Mouse (Mus musculus): ENCODE results near the gene Foxf1. TPM values are rescaled to one million over a fixed set of nuclear protein-coding genes. Genes with fewer than 3 reads are reported as not detected.

Foxf1 gene
- total and polyA plus RNA-seq, 3 experiments = 0.11 TPM; not detected in 2

GRCm38 (mm10) chr8:121079944-121080343, 4.2 kb upstream of the Foxf1 start:
- TF ChIP-seq GATA1 (IDR thresholded peaks at IDR 0.05; ENCODE audit: borderline replicate concordance, low read length) = no peak
- no peak for TF ChIP-seq TAL1 (conservative IDR thresholded peaks at IDR 0.05; ENCODE audit: low read depth, low read length)
- no peak for TF ChIP-seq CTCF (IDR thresholded peaks at IDR 0.05; ENCODE audit: low read depth, low read length)
- TF ChIP-seq GATA2 (IDR thresholded peaks at IDR 0.05; ENCODE audit: borderline replicate concordance, low read depth, low read length) = no peak
- no peak for TF ChIP-seq POLR2AphosphoS5 (IDR thresholded peaks at IDR 0.05; ENCODE audit: insufficient replicate concordance, low read depth, low read length)
- Histone ChIP-seq H3K4me3 (ENCODE audit: low read depth, low read length) (no peak overlapping the region), H3K36me3 (replicated peaks) (no peaks in the 10 kb centered on the region), H3K9me3 (replicated peaks) (peaks cover 72% of the 10 kb centered on the region), H3K27me3 (ENCODE audit: insufficient read depth, low read length) (peaks cover 9% of the 10 kb centered on the region; the same call in 1 of the 2 replicates), H3K4me1 (ENCODE audit: insufficient read depth, low read depth, low read length) (no peaks in the 10 kb centered on the region)
- DNase-seq (ENCODE audit: low spot score) = no peak
- ATAC-seq (ENCODE audit: extremely low read depth, insufficient number of reproducible peaks, low FRiP score, poor library complexity, severe bottlenecking) = no peak

- no peak for TF ChIP-seq GATA1 (IDR thresholded peaks at IDR 0.05; ENCODE audit: borderline replicate concordance, low read length)
- no peak for TF ChIP-seq POLR2AphosphoS5 (IDR thresholded peaks at IDR 0.05; ENCODE audit: insufficient replicate concordance, low read depth, low read length)
- TF ChIP-seq TAL1 (conservative IDR thresholded peaks at IDR 0.05; ENCODE audit: low read depth, low read length) = no peak
- no peak for TF ChIP-seq GATA2 (IDR thresholded peaks at IDR 0.05; ENCODE audit: borderline replicate concordance, low read depth, low read length)
- no peak for TF ChIP-seq CTCF (IDR thresholded peaks at IDR 0.05; ENCODE audit: low read depth, low read length)
- DNase-seq (ENCODE audit: low spot score) (no peak), ATAC-seq (ENCODE audit: extremely low read depth, insufficient number of reproducible peaks, low FRiP score, poor library complexity, severe bottlenecking) (no peak)
- H3K9me3 ChIP-seq (replicated peaks) = peaks cover 78% of the 10 kb centered on the region
- peak overlapping the region; percentile 42; the same call in 1 of the 2 replicates for H3K4me3 ChIP-seq (ENCODE audit: low read depth, low read length)
- peaks cover 9% of the 10 kb centered on the region; the same call in 1 of the 2 replicates for H3K27me3 ChIP-seq (ENCODE audit: insufficient read depth, low read length)
- H3K4me1 ChIP-seq (ENCODE audit: insufficient read depth, low read depth, low read length) = no peaks in the 10 kb centered on the region
- H3K36me3 ChIP-seq (replicated peaks) = no peaks in the 10 kb centered on the region
Observed at GRCm38 (mm10) chr8:121080361-121081090, 3.7 kb upstream of the Foxf1 start.

DNA sequence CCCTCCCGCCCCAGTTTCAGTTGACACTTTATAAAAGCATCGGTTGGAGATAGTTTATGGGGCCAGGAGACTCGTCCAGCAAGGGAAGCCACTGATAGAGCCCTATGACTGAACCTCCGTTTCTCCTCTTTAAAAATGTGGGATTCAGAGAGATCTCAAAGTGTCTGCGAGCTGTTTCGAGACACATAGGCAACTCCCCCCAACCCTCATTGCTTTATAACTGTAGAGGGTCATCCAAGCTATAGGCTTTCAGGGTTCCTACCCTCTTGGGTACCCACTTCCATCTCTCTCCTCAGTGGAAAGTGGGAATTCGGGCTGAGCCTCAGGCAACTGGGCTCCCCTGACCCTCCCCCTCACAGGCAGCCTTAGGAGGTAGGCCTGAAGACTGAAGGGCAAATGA, 2.8 kb upstream of the Foxf1 start:
- Histone ChIP-seq H3K4me3 (ENCODE audit: low read depth, low read length) (no peak overlapping the region), H3K36me3 (replicated peaks) (no peaks in the 10 kb centered on the region), H3K9me3 (replicated peaks) (peaks cover 81% of the 10 kb centered on the region), H3K27me3 (ENCODE audit: insufficient read depth, low read length) (peaks cover 11% of the 10 kb centered on the region; the same call in 1 of the 2 replicates), H3K4me1 (ENCODE audit: insufficient read depth, low read depth, low read length) (no peaks in the 10 kb centered on the region)
- TF ChIP-seq POLR2AphosphoS5 (IDR thresholded peaks at IDR 0.05; ENCODE audit: insufficient replicate concordance, low read depth, low read length) (no peak), CTCF (IDR thresholded peaks at IDR 0.05; ENCODE audit: low read depth, low read length) (no peak), GATA1 (IDR thresholded peaks at IDR 0.05; ENCODE audit: borderline replicate concordance, low read length) (no peak), GATA2 (IDR thresholded peaks at IDR 0.05; ENCODE audit: borderline replicate concordance, low read depth, low read length) (no peak), TAL1 (conservative IDR thresholded peaks at IDR 0.05; ENCODE audit: low read depth, low read length) (no peak)
- ATAC-seq (ENCODE audit: extremely low read depth, insufficient number of reproducible peaks, low FRiP score, poor library complexity, severe bottlenecking) = no peak
- DNase-seq (ENCODE audit: low spot score) = no peak

DNA sequence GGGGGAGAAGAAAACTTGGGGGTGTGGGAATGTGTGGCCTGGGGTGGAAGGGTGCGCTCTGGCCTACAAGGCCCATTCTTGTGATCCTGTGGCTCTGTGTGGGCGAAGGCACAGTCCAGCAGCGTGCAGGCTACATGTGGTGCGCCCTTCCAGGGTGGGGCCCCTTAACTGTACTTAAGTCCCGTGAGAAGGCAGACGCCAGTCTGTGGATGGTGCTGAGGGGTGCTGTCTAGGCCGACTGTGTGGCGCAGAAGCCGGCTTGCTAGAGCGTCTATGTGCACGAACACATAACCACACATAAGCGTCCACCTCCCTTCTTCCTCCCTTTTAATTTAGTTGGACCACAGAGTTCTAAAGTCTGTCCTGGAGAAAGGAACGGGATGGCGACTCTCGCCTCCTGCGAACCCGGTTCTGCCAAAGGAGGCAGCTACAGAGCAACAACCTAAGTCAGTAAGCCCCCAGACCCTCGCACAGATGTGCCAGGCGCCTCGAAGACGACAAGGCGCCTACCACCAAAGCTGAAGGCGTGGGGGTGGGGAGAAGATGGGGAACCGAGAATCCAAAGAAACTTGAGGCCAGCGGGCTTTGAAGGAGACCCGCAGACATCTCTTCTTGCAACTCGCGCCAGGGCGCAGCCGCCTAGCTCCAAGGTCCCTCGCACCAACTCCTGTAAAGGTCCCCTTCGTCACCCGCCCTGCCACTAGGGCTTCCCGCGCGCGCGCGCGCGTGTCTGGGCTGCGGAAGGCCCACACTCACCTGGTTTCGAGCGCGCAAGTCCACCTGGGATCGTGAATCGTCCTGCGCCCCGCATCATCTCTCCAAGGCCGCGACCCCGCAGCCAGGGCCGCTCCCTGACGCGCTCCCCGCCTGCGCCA, 1.7 kb upstream of the Foxf1 start:
- Histone ChIP-seq H3K36me3 (replicated peaks) (no peaks in the 10 kb centered on the region), H3K9me3 (replicated peaks) (peaks cover 79% of the 10 kb centered on the region), H3K27me3 (ENCODE audit: insufficient read depth, low read length) (peaks cover 6% of the 10 kb centered on the region; the same call in 1 of the 2 replicates), H3K4me1 (ENCODE audit: insufficient read depth, low read depth, low read length) (no peaks in the 10 kb centered on the region), H3K4me3 (ENCODE audit: low read depth, low read length) (no peak overlapping the region; the same call in 1 of the 2 replicates)
- DNase-seq (ENCODE audit: low spot score) (no peak), ATAC-seq (ENCODE audit: extremely low read depth, insufficient number of reproducible peaks, low FRiP score, poor library complexity, severe bottlenecking) (no peak)
- TF ChIP-seq CTCF (IDR thresholded peaks at IDR 0.05; ENCODE audit: low read depth, low read length) = no peak
- no peak for TF ChIP-seq TAL1 (conservative IDR thresholded peaks at IDR 0.05; ENCODE audit: low read depth, low read length)
- TF ChIP-seq GATA1 (IDR thresholded peaks at IDR 0.05; ENCODE audit: borderline replicate concordance, low read length) = no peak
- no peak for TF ChIP-seq GATA2 (IDR thresholded peaks at IDR 0.05; ENCODE audit: borderline replicate concordance, low read depth, low read length)
- TF ChIP-seq POLR2AphosphoS5 (IDR thresholded peaks at IDR 0.05; ENCODE audit: insufficient replicate concordance, low read depth, low read length) = no peak

GRCm38 (mm10) chr8:121083093-121083935, 872 bp upstream of the Foxf1 start:
- H3K27me3 ChIP-seq (ENCODE audit: insufficient read depth, low read length) = peaks cover 6% of the 10 kb centered on the region; the same call in 1 of the 2 replicates
- DNase-seq (ENCODE audit: low spot score) = no peak
- no peak overlapping the region; the same call in 1 of the 2 replicates for H3K4me3 ChIP-seq (ENCODE audit: low read depth, low read length)
- H3K4me1 ChIP-seq (ENCODE audit: insufficient read depth, low read depth, low read length) = no peaks in the 10 kb centered on the region
- no peaks in the 10 kb centered on the region for H3K36me3 ChIP-seq (replicated peaks)
- H3K9me3 ChIP-seq (replicated peaks) = peaks cover 76% of the 10 kb centered on the region
- TF ChIP-seq TAL1 (conservative IDR thresholded peaks at IDR 0.05; ENCODE audit: low read depth, low read length) (no peak), GATA2 (IDR thresholded peaks at IDR 0.05; ENCODE audit: borderline replicate concordance, low read depth, low read length) (no peak), POLR2AphosphoS5 (IDR thresholded peaks at IDR 0.05; ENCODE audit: insufficient replicate concordance, low read depth, low read length) (no peak), CTCF (IDR thresholded peaks at IDR 0.05; ENCODE audit: low read depth, low read length) (no peak)
- no peak for ATAC-seq (ENCODE audit: extremely low read depth, insufficient number of reproducible peaks, low FRiP score, poor library complexity, severe bottlenecking)
